Mouse (Mus musculus): ENCODE data around the gene Igsf23.

DNA sequence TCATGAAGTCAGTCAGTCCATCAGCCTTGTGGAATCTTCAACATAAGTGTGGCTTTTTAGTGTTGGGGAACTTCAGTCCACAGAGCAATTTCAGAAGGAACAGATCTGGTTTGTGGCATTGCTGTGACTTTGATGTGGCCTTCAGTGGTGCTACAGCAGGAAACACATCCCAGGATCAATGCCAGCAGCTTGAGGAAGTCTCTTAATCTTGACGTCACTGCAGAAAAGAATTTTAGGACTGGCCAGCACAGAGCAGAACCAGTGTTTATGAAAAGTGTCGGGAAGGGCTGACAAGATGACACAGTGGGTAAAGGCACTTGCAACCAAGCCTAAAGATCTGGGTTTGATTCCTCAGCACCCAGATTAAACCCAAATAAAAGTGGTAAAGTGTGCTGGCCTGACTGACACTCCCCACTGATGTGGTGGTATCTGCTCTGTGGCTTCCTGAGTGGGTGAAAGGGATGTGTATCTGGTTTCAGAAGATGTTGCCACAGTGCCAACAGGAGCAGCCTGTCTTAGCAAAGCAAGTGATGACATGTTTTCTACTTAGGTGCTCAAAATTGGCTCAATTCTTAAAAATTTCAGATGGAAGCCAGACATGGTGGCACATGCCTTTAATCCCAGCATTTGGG is 23.6 kb downstream of the Igsf23 start:
- TF ChIP-seq CTCF (IDR thresholded peaks at IDR 0.05; ENCODE audit: low read depth), result no peak
- TF ChIP-seq EP300 (optimal IDR thresholded peaks at IDR 0.05), result no peak

Measured in stomach, postnatal 0 days (tissue).